Mouse (Mus musculus) myocyte (in vitro differentiated cells): Measurements from ENCODE around the gene Btbd35f24. TPM values are rescaled to one million over a fixed set of nuclear protein-coding genes. Genes with fewer than 3 reads are reported as not detected.
"Not testable (repeated sequence)": the region's sequence is repeated elsewhere in the genome, so short reads cannot be mapped to it uniquely, and the experiment has no call there.

Experiments used
- H3K27me3 ChIP-seq: one replicate; pipeline ENCODE4 v1.6.1; 2011; ENCODE audit not compliant: control insufficient read depth, insufficient read depth, insufficient read length
- H3K36me3 ChIP-seq: one replicate; pipeline ENCODE4 v1.6.1; 2011; ENCODE audit not compliant: control insufficient read depth, insufficient read depth
- H3K4me2 ChIP-seq: one replicate; pipeline ENCODE4 v1.6.1; 2011; ENCODE audit warnings: low read depth, control low read depth
- H3K4me3 ChIP-seq: one replicate; pipeline ENCODE4 v1.5.1; 2011; ENCODE audit warnings: mild to moderate bottlenecking, control low read depth, moderate library complexity
- H3K79me2 ChIP-seq: one replicate; pipeline ENCODE4 v1.6.1; 2011; ENCODE audit not compliant: control insufficient read depth, insufficient read depth
- H3ac ChIP-seq: one replicate; pipeline ENCODE4 v1.6.1; 2011; ENCODE audit not compliant: control insufficient read depth, insufficient read length
- polyA plus RNA-seq: library from polyadenylated mRNA; unstranded; fragments of >200 nt; fragmentation: generic; extraction: Trizol; gene quantifications from one replicate; pipeline ENCODE4 v1.2.1, GENCODE M21; 2012; ENCODE audit warnings: missing spikeins

Gene Btbd35f24
- polyA plus RNA-seq, result not detected

DNA sequence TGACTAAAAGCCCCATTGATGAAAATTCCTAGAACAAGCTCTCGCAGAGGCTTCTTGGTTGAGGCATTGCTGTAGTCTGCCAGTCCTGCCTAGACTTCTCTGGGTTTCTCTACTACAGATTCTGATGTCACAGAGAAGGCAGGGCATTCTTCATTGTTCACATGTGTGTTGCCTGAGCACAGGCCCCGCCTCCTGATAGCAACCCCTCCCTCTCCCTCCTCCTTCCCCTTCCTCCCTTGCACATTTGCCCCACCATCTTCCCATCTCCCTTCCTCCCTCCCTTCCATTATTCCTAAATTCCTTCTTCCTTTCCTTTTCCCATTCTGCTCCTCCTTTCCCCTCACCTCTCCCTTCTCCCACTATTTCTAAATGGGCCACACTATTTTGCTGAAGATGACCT lies at the start of gene Btbd35f24:
Gene Btbd35f24 (minus strand): TSS at position 101 of the 400 bp plus-strand sequence.
- H3K79me2 ChIP-seq, H3K27me3 ChIP-seq, H3K4me3 ChIP-seq, H3K36me3 ChIP-seq, H3ac ChIP-seq, H3K4me2 ChIP-seq: not testable (repeated sequence)

Other genes starting within 250 kb of the Btbd35f24 start
- gene Btbd35f23, start 119.0 kb downstream of the Btbd35f24 start, polyA plus RNA-seq, result not detected
- not detected for gene Btbd35f11, start 247.9 kb upstream of the Btbd35f24 start, polyA plus RNA-seq